Mouse (Mus musculus) cerebellum, adult 9-10 months (tissue): ENCODE results near the gene Gm5475.
A peak's percentile ranks its signal among the peaks of the same experiment; 100 is the strongest.

ENCODE experiments used
- DNase-seq: peaks from one replicate; pipeline ENCODE4 v3.0.0; 2022

Gm5475 gene

GRCm38 (mm10) chr15:100451245-100451644 lies 29.3 kb downstream of the Gm5475 start:
- no peak for DNase-seq

- no peak for DNase-seq
Measured at GRCm38 (mm10) chr15:100452486-100452885, 30.5 kb downstream of the Gm5475 start.

- DNase-seq, result no peak
Measured at GRCm38 (mm10) chr15:100456356-100456991, 34.5 kb downstream of the Gm5475 start.

GRCm38 (mm10) chr15:100457340-100457739 lies 35.4 kb downstream of the Gm5475 start:
- peak; percentile 65 for DNase-seq

- peak; percentile 60 for DNase-seq
Measured at GRCm38 (mm10) chr15:100458055-100458454, 36.1 kb downstream of the Gm5475 start.

GRCm38 (mm10) chr15:100460942-100461341 lies 39.0 kb downstream of the Gm5475 start:
- DNase-seq, result no peak

GRCm38 (mm10) chr15:100461646-100462045 lies 39.7 kb downstream of the Gm5475 start:
- DNase-seq, result no peak

GRCm38 (mm10) chr15:100462086-100462485 lies 40.1 kb downstream of the Gm5475 start:
- no peak for DNase-seq

- DNase-seq, result peak; percentile 73
Measured at GRCm38 (mm10) chr15:100463712-100464111, 41.8 kb downstream of the Gm5475 start.

- DNase-seq, result no peak
Measured at GRCm38 (mm10) chr15:100465432-100465831, 43.5 kb downstream of the Gm5475 start.

- DNase-seq, result no peak
Measured at GRCm38 (mm10) chr15:100467738-100468137, 45.8 kb downstream of the Gm5475 start.

- peak; percentile 81 for DNase-seq
Measured at GRCm38 (mm10) chr15:100468295-100469188, 46.6 kb downstream of the Gm5475 start, which contains the start of gene Letmd1. Letmd1 (plus strand) TSS chr15:100469023.

GRCm38 (mm10) chr15:100469189-100469545 lies 47.2 kb downstream of the Gm5475 start:
- no peak for DNase-seq

- DNase-seq, result no peak
Measured at GRCm38 (mm10) chr15:100470037-100470436, 48.1 kb downstream of the Gm5475 start.

GRCm38 (mm10) chr15:100473926-100474503 lies 52.1 kb downstream of the Gm5475 start:
- DNase-seq, result no peak
